Mouse (Mus musculus): ENCODE measurements around the gene Bag6.

Bag6 gene

DNA sequence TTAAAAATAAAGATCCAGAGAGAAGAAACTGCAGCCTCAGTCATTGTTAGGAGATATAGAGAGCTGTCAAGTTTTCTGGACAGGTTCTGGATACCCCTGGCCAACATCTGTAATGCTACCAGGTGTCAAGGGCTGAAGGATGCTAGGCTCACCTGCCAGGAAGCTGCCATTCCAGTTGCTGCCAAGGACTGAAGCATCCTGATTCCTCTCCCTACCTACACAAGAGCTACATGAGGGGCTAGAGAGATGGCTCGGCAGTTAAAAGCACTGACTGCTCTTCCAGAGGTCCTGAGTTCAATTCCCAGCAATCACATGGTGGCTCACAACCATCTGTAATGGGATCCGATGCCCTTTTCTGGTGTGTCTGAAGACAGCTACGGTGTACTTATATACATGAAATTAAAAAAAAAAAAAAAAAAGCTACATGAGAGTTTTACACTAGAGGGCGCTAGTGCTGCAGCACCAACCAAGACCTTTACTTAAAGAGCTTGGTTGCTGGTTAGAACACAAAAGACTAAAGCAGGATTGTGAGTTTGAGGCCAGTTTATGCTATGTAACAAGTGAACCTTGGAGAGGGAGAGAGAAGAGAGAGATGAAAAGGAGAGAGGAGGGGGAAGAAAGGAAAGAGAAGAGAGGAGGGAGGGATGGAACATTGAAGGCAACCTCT lies 33.7 kb downstream of the Bag6 start:
- no peak for DNase-seq (ENCODE audit: low spot score)

DNA sequence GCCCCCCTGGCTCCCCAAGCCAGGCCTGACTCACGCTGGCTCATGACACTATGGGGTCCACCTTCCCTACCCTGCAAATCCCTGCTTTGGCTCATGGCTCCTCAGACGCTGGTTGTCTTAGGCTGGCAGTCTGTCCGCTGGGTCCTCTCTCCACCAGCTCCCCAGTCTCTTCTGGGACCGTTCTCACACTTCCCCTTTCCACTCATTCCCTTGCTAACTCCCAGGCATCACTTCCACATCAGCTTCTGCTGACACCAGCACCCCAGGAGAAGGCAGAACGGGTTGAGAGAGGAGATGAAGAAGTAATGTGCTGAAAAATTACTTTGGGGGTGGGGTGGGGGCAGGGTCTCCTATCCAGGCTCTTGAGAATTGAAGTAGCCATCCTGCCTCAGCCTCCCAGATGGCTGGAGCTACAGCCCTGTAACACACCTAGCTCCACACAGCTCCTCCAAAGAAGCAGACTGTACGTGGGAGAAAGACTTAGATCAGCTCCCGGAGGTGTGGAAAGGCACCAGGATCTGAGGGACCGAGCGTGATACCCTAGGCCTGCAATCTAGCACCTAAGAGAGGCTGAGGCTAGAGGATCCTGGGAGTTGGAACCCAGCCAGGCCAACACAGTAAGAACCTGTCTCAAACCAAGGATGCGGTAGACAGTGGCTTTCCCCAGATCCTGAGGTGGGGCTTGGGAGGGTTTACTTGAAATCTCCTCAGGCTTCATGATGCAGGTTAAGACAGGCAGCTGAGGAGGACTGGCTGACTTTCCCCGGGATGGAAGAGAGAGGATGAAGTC lies 37.7 kb downstream of the Bag6 start:
- no peak for DNase-seq (ENCODE audit: low spot score)

DNA sequence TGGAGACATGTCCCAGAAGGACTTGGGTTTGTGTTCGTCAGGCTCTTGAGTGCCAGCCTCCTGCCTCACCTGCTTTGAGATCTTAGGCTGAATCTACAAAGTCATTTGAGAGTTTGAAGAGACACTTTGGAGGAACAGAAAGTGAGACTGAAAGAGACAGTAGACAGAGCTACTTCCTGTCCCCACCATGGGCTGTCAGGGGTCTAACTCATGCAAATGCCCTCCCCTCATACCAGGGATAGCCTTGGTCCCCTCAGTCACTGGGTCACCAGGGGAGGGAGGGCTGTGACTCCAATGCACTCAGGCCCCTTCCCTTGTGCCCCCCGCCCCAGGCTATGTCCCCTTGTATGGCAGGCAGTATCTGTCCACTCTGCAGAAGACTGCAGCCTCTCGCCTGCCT lies 38.4 kb downstream of the Bag6 start:
- DNase-seq (ENCODE audit: low spot score) = no peak

DNA sequence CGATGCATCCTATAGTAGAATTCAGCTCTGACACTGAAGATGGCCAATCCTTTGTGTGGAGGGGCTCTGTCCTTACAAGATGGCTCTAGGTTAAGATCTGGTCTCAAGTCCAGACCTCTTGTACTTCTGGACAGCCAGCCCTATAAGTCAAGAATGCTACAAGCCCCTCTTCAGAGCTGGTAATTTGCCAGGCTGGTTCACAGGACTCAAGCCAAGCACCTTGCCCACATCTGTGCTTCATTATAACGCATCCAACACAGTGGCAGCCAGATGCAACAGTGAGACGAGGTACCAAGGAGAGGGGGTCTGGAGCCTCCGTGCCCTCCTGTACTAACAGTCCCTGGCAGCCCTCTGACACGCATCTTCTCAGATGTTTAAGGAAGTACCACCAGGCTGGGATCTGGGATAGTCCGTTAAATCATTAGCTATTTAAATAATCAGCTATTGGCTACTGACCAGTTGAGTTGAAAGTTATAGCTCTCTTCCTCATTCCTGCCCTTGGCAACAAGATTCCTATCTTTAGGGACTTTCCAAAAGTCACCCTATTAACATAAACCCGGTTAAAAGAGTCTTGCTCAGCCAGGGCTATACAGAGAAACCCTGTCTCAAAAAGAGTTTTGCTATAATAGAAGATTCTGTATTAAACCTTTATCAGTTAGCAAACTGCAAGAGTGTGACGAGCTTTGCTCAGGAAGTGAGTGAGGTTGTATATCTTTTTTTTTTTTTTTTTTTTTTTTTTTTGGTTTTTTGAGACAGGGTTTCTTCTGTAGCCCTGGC lies 39.4 kb downstream of the Bag6 start:
- no peak for DNase-seq (ENCODE audit: low spot score)

DNA sequence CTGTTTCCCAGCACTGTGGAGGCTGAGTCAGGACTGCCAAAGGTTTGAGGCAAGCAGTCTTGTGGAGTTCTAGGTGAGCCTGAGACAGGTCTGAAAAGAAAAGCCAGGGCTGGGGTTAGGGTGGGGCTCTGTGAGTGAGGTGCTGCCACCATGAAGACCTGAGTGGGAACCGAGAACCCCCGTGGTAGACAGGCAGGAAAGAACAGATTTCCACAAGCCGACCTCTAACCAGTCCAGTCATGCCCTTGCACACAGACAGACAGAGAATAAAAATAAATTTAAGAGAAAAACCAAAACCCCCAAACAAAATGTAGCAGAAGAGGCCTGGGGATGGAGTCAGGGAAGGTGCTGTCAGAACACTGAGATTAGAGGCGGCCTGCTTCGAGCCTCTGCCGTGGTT lies 40.4 kb downstream of the Bag6 start:
- DNase-seq (ENCODE audit: low spot score) = no peak

DNA sequence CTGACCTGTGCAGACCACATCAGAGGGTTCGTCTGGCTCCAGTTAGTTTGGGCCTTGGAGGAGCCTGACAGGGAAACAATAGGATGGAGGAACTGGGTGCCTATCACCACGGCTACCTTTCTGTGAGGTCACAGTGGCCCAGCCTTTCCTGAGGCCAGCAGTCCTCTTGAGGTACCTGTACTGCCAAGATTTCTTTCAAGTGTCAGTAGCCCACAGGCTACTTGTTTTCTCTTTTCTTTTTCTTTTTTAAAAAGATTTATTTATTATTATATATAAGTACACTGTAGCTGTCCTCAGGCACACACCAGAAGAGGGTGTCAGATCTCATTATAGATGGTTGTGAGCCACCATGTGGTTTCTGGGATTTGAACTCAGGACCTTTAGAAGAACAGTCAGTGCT lies 41.0 kb downstream of the Bag6 start, which contains the start of gene Aif1:
TSS of gene Aif1 (minus strand) at position 101 of the 400 bp plus-strand sequence.
- DNase-seq (ENCODE audit: low spot score) = no peak

DNA sequence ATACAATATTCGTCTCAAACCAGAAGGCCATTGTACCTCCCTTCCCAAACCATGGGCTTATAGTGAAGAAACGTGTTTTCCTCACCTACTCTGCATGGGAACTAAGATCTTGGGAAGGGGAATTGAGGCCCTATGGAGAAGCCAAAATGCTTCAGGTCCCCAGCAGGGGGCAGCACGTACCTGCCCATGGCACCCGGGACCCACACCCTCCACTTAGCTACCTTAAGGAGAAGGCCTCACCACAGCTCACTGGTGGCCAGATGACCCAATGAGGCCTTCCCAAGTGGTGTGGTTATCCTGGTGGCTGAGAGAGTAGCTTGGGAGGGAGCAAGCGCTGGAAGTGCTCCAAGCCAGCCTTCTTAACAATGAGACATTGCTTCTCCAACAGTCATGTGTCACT lies 43.5 kb downstream of the Bag6 start:
- DNase-seq (ENCODE audit: low spot score) = no peak

DNA sequence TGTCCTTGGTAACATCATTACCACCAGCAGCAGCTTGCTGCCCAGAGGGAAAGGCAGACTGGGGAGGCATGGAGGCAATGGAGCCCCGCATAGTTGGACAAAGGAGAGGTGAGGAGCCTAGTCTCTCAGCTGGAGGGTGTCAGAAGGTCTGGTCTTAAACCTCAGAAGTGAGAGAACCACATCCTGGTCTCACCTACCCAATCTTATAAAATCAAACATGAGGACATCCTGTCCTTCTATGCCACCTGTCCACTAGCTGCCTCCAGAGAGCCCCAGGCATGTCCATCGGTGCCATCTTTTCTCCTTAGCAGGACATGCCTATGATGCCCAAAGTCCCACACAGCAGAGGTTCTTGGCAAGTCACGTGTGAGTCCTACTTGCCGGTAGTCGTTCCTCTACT lies 45.1 kb downstream of the Bag6 start:
- no peak for DNase-seq (ENCODE audit: low spot score)

DNA sequence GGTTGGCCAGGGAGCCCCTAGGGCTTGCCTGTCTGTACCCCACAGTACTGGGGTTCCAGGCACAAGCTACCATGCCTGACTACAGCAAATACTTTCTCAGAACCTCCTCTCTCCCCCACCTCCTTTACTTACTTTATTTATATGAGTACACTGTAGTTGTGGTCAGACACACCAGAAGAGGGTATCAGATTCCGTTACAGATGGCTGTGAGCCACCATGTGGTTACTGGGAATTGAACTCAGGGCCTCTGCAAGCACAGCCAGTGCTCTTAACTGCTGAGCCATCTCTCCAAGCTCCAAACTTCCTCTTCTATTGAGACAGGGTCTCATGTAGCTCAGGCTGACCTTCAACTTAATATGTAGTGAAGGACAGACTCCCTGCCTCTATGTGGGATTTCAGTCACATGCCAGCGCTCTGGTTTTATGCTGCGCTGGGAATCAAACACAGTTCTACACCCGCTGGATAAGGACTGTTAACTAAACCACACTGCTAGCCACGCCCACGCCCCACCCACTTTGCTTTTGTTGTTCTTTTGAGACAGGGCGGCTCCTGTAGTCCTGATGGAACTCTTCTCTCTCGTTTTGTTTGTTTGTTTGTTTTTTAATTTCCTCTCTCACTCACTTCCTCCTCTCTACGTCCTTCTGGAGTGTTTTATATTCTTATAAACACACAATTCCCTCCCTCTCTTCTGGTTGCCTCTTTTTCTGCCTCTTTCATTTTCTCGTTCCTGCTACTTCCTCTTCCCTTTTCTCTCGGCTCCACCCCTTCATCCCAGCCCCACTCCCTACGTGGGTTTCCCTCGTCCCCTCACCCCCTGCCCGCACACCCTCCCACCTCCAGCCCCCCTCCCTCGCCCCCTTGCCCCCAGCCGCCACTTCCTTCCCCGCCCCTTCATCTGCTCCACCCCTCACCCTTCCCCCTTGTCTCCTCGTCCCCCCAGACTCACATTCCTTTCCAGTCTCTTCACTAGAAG lies 50.9 kb downstream of the Bag6 start:
- DNase-seq (ENCODE audit: low spot score) = no peak

DNA sequence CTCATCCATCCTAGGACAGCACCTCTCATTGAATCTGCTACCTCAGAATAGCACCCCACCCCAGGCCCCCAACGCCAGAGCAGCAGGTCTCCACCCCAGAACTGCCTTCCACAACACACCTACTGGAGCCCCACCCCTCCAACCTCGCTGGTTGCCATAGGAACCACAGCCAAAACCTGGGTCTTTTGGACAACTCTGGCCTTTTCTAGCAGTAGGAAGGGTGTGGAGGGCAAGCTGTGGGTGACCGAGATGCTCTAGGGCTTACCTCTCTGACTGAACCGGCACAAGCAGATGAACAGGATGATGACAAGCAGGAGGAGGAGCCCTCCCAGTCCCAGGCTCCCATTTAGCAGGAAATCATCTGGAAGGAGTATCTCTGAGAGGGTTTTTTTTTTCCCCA lies 51.7 kb downstream of the Bag6 start:
- DNase-seq (ENCODE audit: low spot score) = no peak

DNA sequence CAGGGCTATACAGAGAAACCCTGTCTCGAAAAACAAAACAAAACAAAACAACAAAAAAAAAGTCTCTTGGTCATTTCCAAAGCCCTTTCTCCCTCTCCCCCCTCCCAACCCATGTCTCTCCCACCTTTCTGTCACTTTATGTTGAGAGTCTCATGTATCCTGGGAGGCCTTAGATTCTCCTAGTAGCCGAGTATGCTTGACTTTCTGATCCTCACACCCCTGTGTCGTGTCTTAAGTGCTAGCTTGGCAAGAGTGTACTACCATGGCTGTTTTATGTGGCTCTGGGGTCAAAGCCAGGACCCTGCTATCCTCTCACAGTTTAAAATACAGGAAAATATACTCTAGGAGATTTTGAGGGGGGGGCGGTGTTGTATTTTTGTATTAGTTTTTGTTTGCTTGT lies 52.4 kb downstream of the Bag6 start:
- no peak for DNase-seq (ENCODE audit: low spot score)

DNA sequence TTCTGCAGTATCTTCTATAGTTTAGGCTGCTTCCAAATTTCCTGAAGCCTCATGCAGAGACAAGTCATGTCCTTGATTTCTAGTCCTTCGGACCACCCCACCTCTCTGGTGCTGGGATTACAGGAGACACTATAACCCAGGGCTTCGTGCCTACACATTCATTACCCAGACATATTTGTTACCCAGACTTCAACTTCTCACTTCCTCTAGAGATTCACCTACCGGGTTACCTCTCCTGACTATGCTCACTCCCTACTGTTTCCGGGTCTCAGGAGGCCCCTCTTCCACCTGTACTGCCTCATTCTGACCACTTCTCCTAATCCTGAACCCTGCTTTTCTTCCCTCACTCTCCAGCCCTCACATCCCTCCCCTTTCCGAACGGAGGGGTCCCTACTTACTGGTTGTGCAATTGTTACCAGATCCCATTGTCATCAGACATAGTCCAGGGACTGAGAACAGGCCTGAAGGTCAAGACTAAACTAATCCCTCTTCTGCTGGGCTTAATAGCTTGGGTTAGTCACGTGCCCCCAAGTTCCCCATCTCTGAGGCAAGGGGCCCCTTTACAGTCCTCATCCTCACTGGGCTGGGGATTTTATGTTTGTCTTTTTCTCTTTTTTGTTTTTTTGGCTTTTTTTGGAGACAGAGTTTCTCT lies 53.1 kb downstream of the Bag6 start, which contains the start of gene Lst1:
TSS of gene Lst1 (minus strand) at position 481 of the 652 bp plus-strand sequence.
- no peak for DNase-seq (ENCODE audit: low spot score)

DNA sequence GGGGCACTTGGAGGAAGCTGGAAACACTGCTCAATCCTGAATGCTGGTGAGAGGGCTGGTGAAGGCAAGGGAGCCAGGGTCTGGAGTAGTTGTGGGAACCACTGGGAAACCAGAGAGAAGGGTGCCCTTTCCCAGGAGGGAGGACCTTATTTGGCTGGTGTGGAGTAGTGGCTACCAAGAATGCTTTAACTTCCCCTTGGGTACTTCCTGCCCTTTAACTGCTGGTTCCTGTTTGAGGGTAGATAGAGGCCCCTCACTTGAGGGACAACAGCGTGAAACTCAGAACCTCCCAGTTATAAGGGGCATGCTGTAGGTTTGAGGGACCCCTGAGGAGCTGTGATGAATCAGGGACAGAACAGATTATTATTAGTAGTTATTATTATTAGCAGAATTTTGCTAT lies 54.2 kb downstream of the Bag6 start:
- DNase-seq (ENCODE audit: low spot score) = no peak

DNA sequence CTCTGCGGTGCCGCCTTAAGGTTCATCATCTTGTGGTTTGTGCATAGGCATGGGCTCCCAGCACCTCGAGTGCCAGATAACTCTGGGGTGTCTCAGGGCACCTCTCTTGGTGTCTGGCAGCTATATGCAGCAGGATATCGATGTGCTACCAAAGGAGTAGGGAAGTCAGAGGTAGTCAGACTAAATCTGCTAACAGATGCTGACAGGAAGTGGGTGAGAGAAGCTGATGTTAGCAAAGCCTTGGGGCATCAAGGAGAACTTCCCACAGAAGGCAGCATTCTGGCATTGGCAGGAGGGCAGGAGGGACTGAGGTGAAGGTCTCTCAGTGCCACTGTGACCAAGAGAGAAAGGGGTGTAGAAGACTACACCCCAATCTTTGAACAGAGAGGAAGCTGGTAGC lies 55.1 kb downstream of the Bag6 start:
- DNase-seq (ENCODE audit: low spot score) = no peak

DNA sequence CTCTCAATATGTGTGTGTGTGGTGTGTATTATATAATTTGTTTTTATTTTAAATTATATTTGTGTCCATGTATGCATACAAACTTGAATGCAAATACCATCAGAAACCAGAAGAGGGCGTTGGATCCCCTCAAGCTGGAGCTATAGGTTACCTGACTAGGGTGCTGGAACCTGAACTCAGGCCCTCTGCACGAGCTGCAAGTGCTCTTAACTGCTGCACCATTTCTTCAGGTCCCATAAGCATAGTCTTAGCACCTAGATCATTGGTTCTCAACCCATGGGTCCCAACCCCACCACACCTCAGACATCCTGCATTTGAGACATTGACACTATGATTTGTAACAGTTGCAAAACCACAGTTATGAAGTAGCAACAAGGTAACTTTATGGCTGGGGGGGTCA lies 56.7 kb downstream of the Bag6 start:
- DNase-seq (ENCODE audit: low spot score) = no peak

DNA sequence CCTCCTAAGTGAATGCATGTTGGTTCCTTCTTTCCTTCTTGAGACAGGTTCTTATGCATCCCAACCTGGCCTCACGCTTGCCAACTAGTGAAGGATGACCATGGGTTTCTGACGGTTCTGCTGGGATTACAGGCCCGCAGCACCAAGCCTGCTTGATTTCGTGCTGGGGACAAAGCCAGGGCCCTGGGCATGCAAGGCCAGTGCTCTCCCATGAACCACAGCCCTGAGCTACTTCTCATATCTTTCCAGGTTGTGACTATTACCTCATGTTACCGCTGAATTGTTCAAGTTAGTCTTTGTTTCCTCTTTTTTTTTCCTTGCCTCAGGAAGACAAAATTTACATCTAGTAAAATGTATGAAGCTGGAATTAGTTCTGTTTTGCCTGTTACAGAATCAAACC lies 57.9 kb downstream of the Bag6 start:
- DNase-seq (ENCODE audit: low spot score) = no peak

DNA sequence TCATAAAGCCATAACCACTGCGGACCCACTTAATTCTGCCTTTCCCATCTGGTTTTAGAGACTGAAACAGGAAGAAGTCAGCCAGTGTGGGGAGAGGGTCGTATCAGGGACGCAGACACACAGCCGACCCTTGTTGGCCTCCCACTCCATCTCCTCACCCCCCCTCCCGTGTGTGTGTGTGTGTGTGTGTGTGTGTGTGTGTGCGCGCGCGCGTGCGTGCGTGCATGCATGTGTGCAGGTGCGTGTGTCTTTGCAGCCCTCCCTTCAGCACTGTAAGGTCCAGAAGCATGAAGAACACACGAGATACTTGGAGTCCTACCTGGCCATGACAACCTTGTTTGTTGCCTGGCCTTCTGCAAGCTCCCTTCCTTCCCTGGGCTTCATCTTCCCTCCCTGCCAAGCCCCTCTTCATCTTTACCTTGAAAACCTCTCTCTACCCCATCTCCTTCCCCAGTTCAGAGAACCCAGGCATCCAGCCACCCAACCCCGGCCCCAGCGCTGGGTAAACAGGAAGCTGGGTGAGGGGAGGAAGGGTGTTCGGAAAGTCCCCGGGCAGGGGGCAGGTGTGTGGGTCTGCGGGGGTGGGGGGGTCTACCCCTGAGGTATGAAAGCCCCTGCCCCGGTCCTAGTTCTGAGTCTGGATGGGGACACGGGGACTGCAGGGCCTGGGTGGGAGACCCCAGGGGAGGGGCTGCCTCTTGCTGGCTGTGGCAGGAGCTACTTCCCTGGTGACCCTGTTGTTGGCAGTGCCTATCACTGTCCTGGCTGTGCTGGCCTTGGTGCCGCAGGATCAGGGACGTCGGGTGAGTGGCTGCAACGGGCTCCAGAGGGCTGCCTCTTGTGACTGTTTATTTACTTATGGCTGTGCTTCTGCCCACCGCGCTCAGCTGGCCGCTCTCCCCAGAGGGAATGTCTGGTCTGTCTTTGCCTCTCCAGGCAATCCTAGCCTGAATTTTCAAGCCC lies 59.2 kb downstream of the Bag6 start, which contains the start of gene Ltb:
TSS of gene Ltb (plus strand) at position 559 of the 963 bp plus-strand sequence.
- DNase-seq (ENCODE audit: low spot score) = no peak

DNA sequence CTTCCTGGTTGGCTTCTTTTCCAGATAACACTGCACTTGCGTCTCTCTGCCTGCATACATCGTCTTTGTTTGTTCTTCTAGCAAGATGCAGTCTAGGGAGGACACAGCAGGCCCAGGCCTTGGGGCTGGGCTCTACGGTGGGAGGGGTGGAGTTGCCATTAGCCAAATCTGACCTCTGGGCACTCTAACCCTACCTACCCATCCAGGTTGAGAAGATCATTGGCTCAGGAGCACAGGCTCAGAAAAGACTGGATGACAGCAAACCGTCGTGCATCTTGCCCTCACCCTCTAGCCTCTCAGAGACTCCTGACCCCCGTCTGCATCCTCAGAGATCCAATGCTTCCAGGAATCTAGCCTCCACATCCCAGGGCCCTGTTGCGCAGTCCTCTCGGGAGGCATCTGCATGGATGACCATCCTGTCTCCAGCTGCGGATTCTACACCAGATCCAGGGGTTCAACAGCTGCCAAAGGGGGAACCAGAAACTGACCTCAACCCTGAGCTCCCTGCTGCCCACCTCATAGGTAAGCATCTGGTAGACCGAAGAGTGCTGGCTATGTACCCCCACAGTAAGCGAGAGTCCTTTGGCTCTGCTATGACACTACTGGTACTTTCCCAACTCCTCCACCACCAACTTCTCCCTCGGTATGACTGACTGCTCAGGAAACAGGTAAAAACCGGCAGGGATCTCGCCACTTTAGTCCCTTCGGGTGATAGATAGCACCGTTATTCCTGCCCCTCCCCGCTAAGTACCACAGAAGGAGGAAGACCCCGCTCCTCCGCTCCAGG lies 60.1 kb downstream of the Bag6 start:
- DNase-seq (ENCODE audit: low spot score) = no peak
